Mouse (Mus musculus) G1E (cell line): Measurements from ENCODE around the gene Atg7.

ENCODE experiments used
- CTCF ChIP-seq: IDR thresholded peaks from 2 replicates; pipeline ENCODE4 v1.5.1; 2012; ENCODE audit warnings: low read depth, low read length, inconsistent platforms, mixed read lengths
- GATA1 ChIP-seq: IDR thresholded peaks from 2 replicates; pipeline ENCODE4 v1.6.1; 2012; ENCODE audit warnings: borderline replicate concordance, low read length, inconsistent platforms, mixed read lengths
- TAL1 ChIP-seq: conservative IDR thresholded peaks from 2 replicates; pipeline ENCODE4 v1.6.1; 2012; ENCODE audit warnings: low read depth, low read length, inconsistent platforms, mixed read lengths

GRCm38 (mm10) chr6:114766314-114766713, 123.4 kb downstream of the Atg7 start:
- TF ChIP-seq CTCF = no peak
- no peak for TF ChIP-seq GATA1
- TF ChIP-seq TAL1 = no peak
